Mouse (Mus musculus) erythroblast, embryonic 14.5 days (primary cell): ENCODE results near the gene Srpr.

Experiments
- GATA1 ChIP-seq: IDR thresholded peaks from 2 replicates; pipeline ENCODE4 v1.6.1; 2012; ENCODE audit warnings: low read length, inconsistent platforms, mixed read lengths
- TAL1 ChIP-seq: IDR thresholded peaks from 3 replicates; pipeline ENCODE4 v1.6.1; 2012; ENCODE audit warnings: low read length, inconsistent platforms, mixed read lengths

DNA sequence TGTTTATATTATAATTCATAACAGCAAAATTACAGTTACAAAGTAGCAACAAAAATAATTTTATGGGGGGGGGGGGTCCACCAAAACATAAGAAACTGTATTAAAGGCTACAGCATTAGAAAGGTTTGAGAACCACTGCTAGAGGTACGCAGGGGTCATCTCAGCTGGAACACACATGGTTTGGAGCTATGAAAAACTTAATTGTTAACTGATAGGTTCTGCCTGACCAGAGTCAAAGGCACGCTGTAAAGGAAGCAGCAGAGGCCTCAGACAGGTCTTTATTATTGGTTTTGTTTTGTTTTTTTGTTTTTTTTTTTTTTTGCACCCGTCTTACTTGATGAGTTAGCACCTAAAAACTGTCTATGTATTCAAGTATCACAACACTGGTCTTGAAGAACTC lies 41.5 kb upstream of the Srpr start:
- TF ChIP-seq TAL1, result no peak
- no peak for TF ChIP-seq GATA1
